Mouse (Mus musculus): ENCODE results near the gene St14.
"Not testable (repeated sequence)": the region's sequence is repeated elsewhere in the genome, so short reads cannot be mapped to it uniquely, and the experiment has no call there.

The St14 gene

DNA sequence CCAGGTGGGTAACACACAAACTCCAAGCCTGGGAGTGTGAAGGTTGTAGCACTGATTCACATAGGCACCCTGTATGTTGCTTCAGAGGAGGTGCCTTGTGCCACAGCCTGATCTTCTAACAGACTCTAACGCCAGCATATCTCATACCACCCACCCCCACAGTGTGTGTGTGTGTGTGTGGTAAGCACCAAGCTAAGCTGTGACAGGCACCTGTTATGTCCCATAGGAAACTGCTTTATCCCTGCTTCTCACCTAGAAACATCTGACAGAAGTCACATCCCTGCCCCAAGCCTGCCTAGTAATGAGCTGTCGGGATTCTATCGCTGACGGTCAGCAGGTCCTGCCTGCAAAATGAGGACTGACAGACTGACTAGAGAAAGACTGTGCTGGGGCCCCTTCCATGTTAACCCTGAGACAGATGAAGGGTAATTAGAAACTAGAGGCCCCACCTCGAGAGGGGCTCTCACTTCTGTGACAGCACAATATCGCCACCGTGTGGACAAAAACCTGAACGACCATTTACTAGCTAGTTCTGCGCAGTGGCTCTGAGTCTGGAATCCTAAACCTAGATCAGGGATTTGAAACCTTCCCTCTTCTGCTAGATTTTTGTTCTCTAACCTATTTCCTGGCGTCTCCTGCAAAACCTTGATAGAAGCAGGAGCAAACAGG lies 45.4 kb downstream of the St14 start:
- peak; percentile 69 for DNase-seq (ENCODE audit: extremely low spot score)

DNA sequence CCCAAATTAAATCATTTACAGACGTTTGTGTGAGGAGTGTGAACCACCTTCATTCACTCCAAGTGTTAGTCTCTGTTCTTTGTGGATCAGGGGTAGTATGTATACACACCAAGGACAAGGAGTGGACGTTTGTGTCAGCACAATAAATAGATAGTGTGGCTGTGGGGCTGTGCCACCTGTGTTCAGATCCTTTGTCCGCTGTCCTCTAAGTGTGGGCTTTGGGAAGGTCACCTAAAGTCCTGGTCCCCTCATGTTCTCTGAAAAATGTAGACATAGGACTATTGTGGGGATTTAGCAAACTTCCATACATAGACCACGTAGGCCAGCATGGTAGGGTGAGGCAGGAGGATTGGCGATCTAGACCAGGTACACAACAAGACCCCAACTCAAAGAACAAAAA lies 46.1 kb downstream of the St14 start:
- no peak for DNase-seq (ENCODE audit: extremely low spot score)

- DNase-seq (ENCODE audit: extremely low spot score): no peak
These were observed 48.9 kb downstream of the St14 start for GRCm38 (mm10) chr9:31082771-31083170.

GRCm38 (mm10) chr9:31082054-31082666 lies 49.5 kb downstream of the St14 start:
- peak; percentile 70 for DNase-seq (ENCODE audit: extremely low spot score)

DNA sequence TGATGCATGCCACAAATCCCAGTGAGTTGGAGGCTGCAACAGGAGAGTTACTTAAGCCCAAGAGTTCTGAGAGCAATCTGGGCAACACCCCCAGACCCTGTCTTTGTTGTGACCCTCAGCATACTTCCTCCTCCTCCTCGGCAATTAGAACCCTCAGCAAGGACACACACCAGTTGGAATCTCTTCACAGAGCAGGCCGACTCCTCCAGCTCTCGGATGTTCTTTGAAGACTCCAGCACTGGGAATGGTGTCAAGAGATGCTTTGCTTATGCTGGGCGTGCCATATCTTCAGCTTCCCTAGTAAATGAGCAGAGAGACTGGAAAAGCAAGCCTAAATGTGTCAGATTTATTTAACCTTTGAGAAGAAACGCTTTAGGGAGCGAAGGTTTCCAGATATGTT lies 50.9 kb downstream of the St14 start:
- no peak for DNase-seq (ENCODE audit: extremely low spot score)

GRCm38 (mm10) chr9:31074836-31075235 lies 56.8 kb downstream of the St14 start:
- DNase-seq (ENCODE audit: extremely low spot score): no peak

DNA sequence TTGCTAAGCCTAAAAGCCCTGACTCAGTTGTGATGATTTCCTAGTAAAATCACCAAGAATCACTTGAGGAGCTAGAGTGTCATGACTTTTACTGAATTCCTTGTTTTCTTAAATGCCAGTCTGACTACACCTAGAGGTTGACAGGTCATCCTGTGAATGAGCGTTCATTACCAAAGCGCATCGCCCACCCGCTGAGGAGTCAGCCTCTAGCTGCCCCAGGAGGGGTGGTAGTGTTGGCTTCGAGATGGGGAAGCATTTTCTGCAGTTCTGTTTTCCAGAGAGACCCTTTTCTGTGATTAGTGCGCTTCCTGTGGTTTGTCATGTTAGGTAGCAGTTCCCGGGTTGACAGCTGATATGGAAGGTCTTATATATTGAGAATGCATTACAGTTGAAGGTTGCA lies 57.9 kb downstream of the St14 start:
- DNase-seq (ENCODE audit: extremely low spot score): no peak

DNA sequence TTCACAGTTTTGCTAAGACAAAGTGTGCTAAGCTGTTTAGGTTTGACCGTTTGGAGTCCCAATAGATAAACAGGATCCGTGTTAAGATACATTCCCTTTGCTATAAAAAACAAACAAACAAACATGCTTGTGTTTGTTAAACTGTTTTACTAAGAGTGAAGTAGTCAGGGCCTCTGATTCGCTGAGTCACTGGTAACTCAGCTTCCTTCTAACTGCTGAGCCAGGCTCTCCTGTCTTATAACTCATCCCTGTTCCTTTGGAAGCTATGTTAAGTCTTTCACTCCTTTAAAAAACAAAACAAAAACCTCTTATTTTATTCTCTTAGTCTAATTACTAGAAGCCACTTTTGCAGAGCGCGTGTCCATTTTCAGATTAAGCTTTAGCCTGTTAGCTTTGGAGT lies 59.4 kb downstream of the St14 start:
- DNase-seq (ENCODE audit: extremely low spot score): no peak

- no peak for DNase-seq (ENCODE audit: extremely low spot score)
These were observed 60.9 kb downstream of the St14 start for GRCm38 (mm10) chr9:31070706-31071105.

DNA sequence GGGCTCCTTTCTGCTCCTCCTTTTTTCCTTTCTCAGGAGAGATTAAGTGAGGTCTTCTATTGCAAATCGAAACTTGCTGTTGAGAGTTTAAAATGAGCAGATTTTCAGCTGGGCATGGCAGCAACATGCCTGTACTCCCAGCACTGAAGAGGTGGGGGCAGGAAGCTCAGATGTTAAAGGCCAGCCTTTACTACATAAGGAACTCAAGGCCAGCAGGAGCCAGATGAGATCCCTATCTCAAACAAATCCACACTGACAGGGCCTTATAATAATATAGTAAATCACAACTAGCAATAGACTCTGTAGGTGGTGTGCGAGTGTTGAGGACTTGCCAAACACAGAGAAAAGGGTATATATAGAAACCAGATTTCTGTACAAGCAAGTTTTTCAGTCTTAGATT lies 72.9 kb downstream of the St14 start:
- DNase-seq (ENCODE audit: extremely low spot score): no peak

- DNase-seq (ENCODE audit: extremely low spot score): not testable (repeated sequence)
These were observed 80.1 kb downstream of the St14 start for GRCm38 (mm10) chr9:31051509-31051908.

- DNase-seq (ENCODE audit: extremely low spot score): no peak
These were observed 81.4 kb downstream of the St14 start for GRCm38 (mm10) chr9:31050208-31050607.
